Mouse (Mus musculus) cerebellum, adult 2 months (tissue): Measurements from ENCODE around the gene Tmem132c. TPM values are rescaled to one million over a fixed set of nuclear protein-coding genes. Genes with fewer than 3 reads are reported as not detected.
A peak's percentile ranks its signal among the peaks of the same experiment; 100 is the strongest.

Source experiments
- DNase-seq, 2 experiments: peaks; one replicate each; pipeline ENCODE4 v3.0.0; 2021
- H3K27ac ChIP-seq: fragments of 200-500 bp; 2 replicates; pipeline ENCODE4 v1.5.1; 2012; ENCODE audit warnings: low read length, control low read depth, inconsistent platforms; ENCODE audit not compliant: insufficient read depth
- H3K27me3 ChIP-seq: fragments of 200-500 bp; 2 replicates; pipeline ENCODE4 v1.6.1; 2012; ENCODE audit warnings: inconsistent platforms, mild to moderate bottlenecking, low read length, moderate library complexity; ENCODE audit not compliant: control insufficient read depth, insufficient read depth
- H3K4me1 ChIP-seq: fragments of 200-500 bp; 2 replicates; pipeline ENCODE4 v1.6.1; 2011; ENCODE audit warnings: low read length; ENCODE audit not compliant: control insufficient read depth, insufficient read depth
- H3K4me3 ChIP-seq: fragments of 200-500 bp; replicated peaks from 2 replicates; pipeline ENCODE3; 2011; ENCODE audit warnings: mild to moderate bottlenecking, low read depth, low read length, control low read depth; ENCODE audit not compliant: insufficient read depth
- CTCF ChIP-seq: fragments of 200-500 bp; IDR thresholded peaks from 2 replicates; pipeline ENCODE4 v1.5.1; 2011; ENCODE audit warnings: low read depth, mild to moderate bottlenecking, control low read depth, low read length, moderate library complexity, borderline replicate concordance; ENCODE audit not compliant: insufficient read depth
- POLR2A ChIP-seq: fragments of 200-500 bp; IDR thresholded peaks from 2 replicates; pipeline ENCODE4 v1.6.1; 2011; ENCODE audit warnings: low read length, control low read depth, borderline replicate concordance; ENCODE audit not compliant: insufficient read depth
- WGBS: fragments of 180-500 bp; shearing (Covaris S2); methylation state at CpG from one replicate; pipeline ENCODE4 v1.1.7; 2018; 5-methylcytosine and 5-hydroxymethylcytosine counted together
- polyA plus RNA-seq: library from polyadenylated mRNA; depleted of rRNA; stranded (reverse); fragments of >200 nt; gene quantifications from 2 replicates; pipeline ENCODE4 v1.2.3, GENCODE M21; 2012

Gene Tmem132c
- polyA plus RNA-seq, 1 experiment = 14.0 TPM

GRCm38 (mm10) chr5:127282539-127283123 lies 41.0 kb downstream of the Tmem132c start:
- Histone ChIP-seq H3K4me1 (no peaks in the 10 kb centered on the region), H3K27me3 (no peaks in the 10 kb centered on the region), H3K27ac (no peak overlapping the region), H3K4me3 (no peak overlapping the region)
- no peak for DNase-seq
- WGBS = 39% methylated on average over 6 of the region's 6 CpGs
- TF ChIP-seq POLR2A = no peak
- no peak for TF ChIP-seq CTCF

GRCm38 (mm10) chr5:127286886-127287285 lies 45.3 kb downstream of the Tmem132c start:
- Histone ChIP-seq H3K27me3 (no peaks in the 10 kb centered on the region), H3K4me1 (peaks cover 14% of the 10 kb centered on the region), H3K27ac (no peak overlapping the region), H3K4me3 (no peak overlapping the region)
- TF ChIP-seq CTCF = no peak
- DNase-seq = no peak
- WGBS = 64% methylated on average over 5 of the region's 5 CpGs

- peak in 1 of 2 experiments; percentile 40 for DNase-seq
- 87% methylated on average over 8 of the region's 8 CpGs for WGBS
- TF ChIP-seq POLR2A (no peak), CTCF (no peak)
- Histone ChIP-seq H3K27me3 (no peaks in the 10 kb centered on the region), H3K4me1 (peaks cover 14% of the 10 kb centered on the region), H3K27ac (no peak overlapping the region), H3K4me3 (no peak overlapping the region)
Measured at GRCm38 (mm10) chr5:127289659-127290058, 48.1 kb downstream of the Tmem132c start.

GRCm38 (mm10) chr5:127290461-127291250 lies 49.0 kb downstream of the Tmem132c start:
- 5% methylated on average over 17 of the region's 17 CpGs for WGBS

GRCm38 (mm10) chr5:127291581-127291980 lies 50.0 kb downstream of the Tmem132c start:
- peak; percentile 28 to 39 for DNase-seq
- peak overlapping the region; percentile 50; the same call in 1 of the 2 replicates for H3K27ac ChIP-seq
- WGBS = 52% methylated on average over 7 of the region's 7 CpGs
- H3K4me1 ChIP-seq = peaks cover 16% of the 10 kb centered on the region
- no peak overlapping the region for H3K4me3 ChIP-seq
- TF ChIP-seq CTCF (no peak), POLR2A (no peak)
- H3K27me3 ChIP-seq = no peaks in the 10 kb centered on the region

More at GRCm38 (mm10) chr5:127290461-127291250, 49.0 kb downstream of the Tmem132c start:
- H3K27ac ChIP-seq = peak overlapping the region; percentile 86
- H3K4me1 ChIP-seq = peaks cover 14% of the 10 kb centered on the region
- TF ChIP-seq POLR2A (no peak), CTCF (no peak)
- peak; percentile 91 to 95 for DNase-seq
- H3K27me3 ChIP-seq = no peaks in the 10 kb centered on the region
- H3K4me3 ChIP-seq = peak overlapping the region; percentile 25

DNA sequence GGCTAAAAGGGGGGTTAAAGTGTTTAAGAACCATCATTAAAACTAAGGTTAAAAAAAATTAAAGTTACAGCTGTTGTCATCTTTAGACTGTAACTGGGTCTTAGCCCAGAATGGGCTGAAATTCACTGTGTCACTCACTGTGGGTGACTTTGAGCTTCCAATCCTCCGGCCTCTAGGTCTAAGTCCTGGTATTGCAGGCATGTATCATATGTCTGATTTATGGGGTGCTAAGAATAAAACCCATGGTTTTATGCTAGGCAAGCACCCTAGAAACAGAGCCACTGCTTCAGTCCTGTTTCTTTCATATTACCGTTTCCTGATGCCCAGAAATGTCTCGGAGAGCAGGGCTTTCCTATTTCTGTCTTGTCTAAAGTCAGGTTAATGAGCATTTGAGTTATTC lies 52.1 kb downstream of the Tmem132c start:
- Histone ChIP-seq H3K27ac (no peak overlapping the region), H3K4me1 (peaks cover 19% of the 10 kb centered on the region), H3K4me3 (no peak overlapping the region), H3K27me3 (no peaks in the 10 kb centered on the region)
- 87% methylated on average over 3 of the region's 3 CpGs for WGBS
- DNase-seq = no peak
- TF ChIP-seq CTCF = no peak

GRCm38 (mm10) chr5:127297461-127297860 lies 55.9 kb downstream of the Tmem132c start:
- no peaks in the 10 kb centered on the region for H3K27me3 ChIP-seq
- no peak overlapping the region for H3K27ac ChIP-seq
- no peak overlapping the region for H3K4me3 ChIP-seq
- no peak for DNase-seq
- H3K4me1 ChIP-seq = peaks cover 24% of the 10 kb centered on the region
- WGBS = 54% methylated on average over 5 of the region's 5 CpGs
- no peak for TF ChIP-seq POLR2A
- no peak for TF ChIP-seq CTCF

GRCm38 (mm10) chr5:127298060-127298459 lies 56.5 kb downstream of the Tmem132c start:
- TF ChIP-seq CTCF (no peak), POLR2A (no peak)
- Histone ChIP-seq H3K4me3 (no peak overlapping the region), H3K27me3 (no peaks in the 10 kb centered on the region), H3K27ac (no peak overlapping the region), H3K4me1 (peaks cover 24% of the 10 kb centered on the region)
- DNase-seq = no peak
- WGBS = 88% methylated on average over 2 of the region's 2 CpGs
